Mouse (Mus musculus) left cerebral cortex, postnatal 14 days (tissue): ENCODE data around the gene Vdac1. TPM values are rescaled to one million over a fixed set of nuclear protein-coding genes. Genes with fewer than 3 reads are reported as not detected.

Experiments
- total RNA-seq, 2 experiments: library from RNA; stranded (reverse); gene quantifications; 2 replicates each; pipeline ENCODE4 v1.2.3; 2021

Gene Vdac1
- total RNA-seq, 2 experiments from 2014 or later, result 606 to 617 TPM

Other genes starting within 250 kb of the Vdac1 start
- gene Olfr1373, start 215.3 kb upstream of the Vdac1 start, total RNA-seq, result not detected
- gene Olfr1371, start 146.9 kb upstream of the Vdac1 start, total RNA-seq, result not detected
- 100 to 1,000 TPM; 473 to 503 TPM for gene Skp1a, start 128.9 kb upstream of the Vdac1 start, total RNA-seq
- 1 to 10 TPM; 5.3 to 7.1 TPM for gene Tcf7, start 77.8 kb upstream of the Vdac1 start, total RNA-seq
- gene 9530068E07Rik, start 35.6 kb downstream of the Vdac1 start, total RNA-seq, result 10 to 100 TPM; 71.7 to 77.3 TPM